Mouse (Mus musculus) lung, adult 2 months (tissue): ENCODE measurements around the gene Myb.

Experiments used
- CTCF ChIP-seq: fragments of 200-500 bp; IDR thresholded peaks from 2 replicates; pipeline ENCODE4 v1.5.1; 2011; ENCODE audit warnings: mild to moderate bottlenecking, low read length, control low read depth; ENCODE audit not compliant: insufficient read depth
- POLR2A ChIP-seq: fragments of 200-500 bp; IDR thresholded peaks from 2 replicates; pipeline ENCODE4 v1.6.1; 2011; ENCODE audit warnings: low read depth, mild to moderate bottlenecking, control low read depth, low read length, borderline replicate concordance; ENCODE audit errors: extremely low read depth

- TF ChIP-seq CTCF (no peak), POLR2A (no peak)
These were observed 45.4 kb upstream of the Myb start for GRCm38 (mm10) chr10:21206232-21206631.
